Mouse (Mus musculus): Measurements from ENCODE around the gene Hspe1.

GRCm38 (mm10) chr1:55079677-55080076, 8.3 kb upstream of the Hspe1 start:
- no peak for TF ChIP-seq GATA1 (IDR thresholded peaks at IDR 0.05; ENCODE audit: borderline replicate concordance, low read length)
- no peak for TF ChIP-seq CTCF (IDR thresholded peaks at IDR 0.05; ENCODE audit: low read depth, low read length)
- no peak for TF ChIP-seq GATA2 (IDR thresholded peaks at IDR 0.05; ENCODE audit: borderline replicate concordance, low read depth, low read length)

Data from G1E (cell line).